Mouse (Mus musculus) thymus, adult 2 months (tissue): Measurements from ENCODE around the gene Sele.

Experiments
- CTCF ChIP-seq: fragments of 200-500 bp; IDR thresholded peaks from 2 replicates; pipeline ENCODE4 v1.5.1; 2012; ENCODE audit warnings: mild to moderate bottlenecking, control low read depth, low read length, moderate library complexity, borderline replicate concordance; ENCODE audit not compliant: control insufficient read depth, poor library complexity, insufficient read depth; ENCODE audit errors: extremely low read depth
- POLR2A ChIP-seq: fragments of 200-500 bp; IDR thresholded peaks from 2 replicates; pipeline ENCODE4 v1.6.1; 2012; ENCODE audit warnings: mild to moderate bottlenecking, low read length, control low read depth, moderate library complexity; ENCODE audit not compliant: control insufficient read depth, poor library complexity, insufficient read depth; ENCODE audit errors: extremely low read depth

- TF ChIP-seq CTCF (no peak), POLR2A (no peak)
Observed at GRCm38 (mm10) chr1:164086797-164087196, 38.8 kb downstream of the Sele start.
